Mouse (Mus musculus): ENCODE results near the gene Anks1b. TPM values are rescaled to one million over a fixed set of nuclear protein-coding genes. Genes with fewer than 3 reads are reported as not detected.
"Not testable (repeated sequence)": the region's sequence is repeated elsewhere in the genome, so short reads cannot be mapped to it uniquely, and the experiment has no call there.

The Anks1b gene
- polyA plus RNA-seq, 1 experiment from 2014 or later, result 2.9 TPM

DNA sequence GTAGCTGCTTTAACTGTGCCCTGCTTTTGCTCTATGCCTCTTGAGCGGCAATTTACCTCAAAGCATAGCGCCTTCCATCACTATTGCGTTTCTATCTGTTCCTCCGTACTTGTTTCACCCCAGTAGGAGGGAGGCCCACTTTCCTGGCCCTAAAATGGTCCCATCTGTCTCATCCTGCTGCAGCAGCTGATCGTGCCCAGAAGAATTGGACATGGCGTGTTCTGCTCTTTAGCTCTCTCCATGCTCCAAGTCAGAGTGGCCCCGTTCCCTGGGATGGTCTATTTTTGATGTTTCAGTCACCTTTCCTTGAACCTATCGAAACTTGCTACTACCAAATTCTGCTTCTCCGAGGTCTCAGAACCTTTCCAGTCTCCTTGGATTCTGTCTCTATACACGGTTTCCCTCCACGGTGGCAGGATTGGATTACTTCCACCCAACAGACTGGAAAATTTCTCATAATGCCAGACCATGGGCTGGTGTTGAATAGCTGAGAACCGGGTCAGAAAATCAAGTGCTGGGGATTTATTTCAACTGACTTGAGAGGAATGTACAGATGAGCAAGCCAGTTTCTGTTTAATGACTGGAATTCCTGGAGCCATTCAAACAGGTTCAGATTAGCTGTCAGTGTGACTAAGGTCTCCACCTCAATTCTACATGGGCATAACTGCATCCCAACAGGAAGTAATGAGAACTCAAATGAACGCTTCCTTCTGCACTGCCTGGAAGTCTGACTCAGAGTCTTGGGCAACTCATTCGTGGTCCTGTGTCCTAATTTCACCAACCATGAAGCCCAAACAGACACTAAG lies 726.6 kb downstream of the Anks1b start:
- WGBS, result 81% methylated on average over 14 of the region's 14 CpGs
- Histone ChIP-seq H3K9me3 (no peaks in the 10 kb centered on the region), H3K4me3 (no peak overlapping the region), H3K9ac (no peak overlapping the region), H3K27ac (no peak overlapping the region), H3K36me3 (no peaks in the 10 kb centered on the region), H3K4me2 (no peak overlapping the region), H3K4me1 (0 out of 2 replicates have a peak, but pooled peaks cover 3% of the 10 kb centered on the region), H3K27me3 (no peaks in the 10 kb centered on the region)
- no peak for ATAC-seq (ENCODE audit: insufficient number of reproducible peaks, low FRiP score, low TSS enrichment, low read depth)

DNA sequence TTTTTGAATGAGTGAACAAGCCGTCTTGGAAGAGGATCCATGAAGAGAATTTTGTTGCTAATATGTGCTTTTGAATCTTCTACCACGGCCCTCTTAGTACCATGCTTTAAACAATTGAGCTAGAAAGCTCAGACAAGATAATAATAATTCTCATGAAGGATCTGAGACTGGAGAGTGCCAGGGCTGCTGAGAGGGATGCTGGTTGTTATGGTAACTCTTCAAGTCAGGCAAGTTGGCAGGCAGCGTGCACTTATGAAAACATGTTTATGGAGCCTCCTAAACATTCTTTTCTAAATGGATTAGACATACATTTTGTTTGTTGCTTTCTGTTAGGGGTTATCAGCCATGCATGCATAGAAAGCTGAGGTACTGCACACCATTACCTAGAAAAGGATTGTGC lies 734.3 kb downstream of the Anks1b start:
- no peaks in the 10 kb centered on the region for H3K4me1 ChIP-seq
- WGBS, result 73% methylated on average over 3 of the region's 3 CpGs

DNA sequence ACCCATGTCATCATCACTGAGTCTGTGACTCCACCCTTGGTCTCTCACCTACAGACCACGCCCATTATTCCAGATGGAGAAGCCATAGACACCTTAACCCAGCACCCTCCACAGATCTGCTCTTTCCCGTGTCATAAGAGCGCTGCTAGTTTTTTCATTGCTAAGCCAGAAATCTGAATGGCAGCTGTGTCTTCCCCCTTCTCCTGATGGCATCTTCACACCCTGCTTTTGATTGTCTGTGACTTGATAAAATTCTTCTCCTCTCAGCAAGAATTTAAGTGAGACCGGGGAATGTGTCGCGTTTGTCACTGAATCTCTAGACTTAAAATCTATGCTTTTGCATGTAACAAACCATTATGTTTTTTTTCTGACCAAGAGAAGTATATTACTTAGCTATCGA lies 736.1 kb downstream of the Anks1b start:
- H3K4me3 ChIP-seq, result no peak overlapping the region
- 83% methylated on average over 7 of the region's 7 CpGs for WGBS
- ATAC-seq (ENCODE audit: insufficient number of reproducible peaks, low FRiP score, low TSS enrichment, low read depth), result no peak
- no peak overlapping the region for H3K4me2 ChIP-seq
- no peaks in the 10 kb centered on the region for H3K27me3 ChIP-seq
- no peaks in the 10 kb centered on the region for H3K9me3 ChIP-seq
- no peaks in the 10 kb centered on the region for H3K4me1 ChIP-seq
- no peaks in the 10 kb centered on the region for H3K36me3 ChIP-seq
- no peak overlapping the region for H3K27ac ChIP-seq
- no peak overlapping the region for H3K9ac ChIP-seq

More for the DNA sequence above, 734.3 kb downstream of the Anks1b start:
- no peak for ATAC-seq (ENCODE audit: insufficient number of reproducible peaks, low FRiP score, low TSS enrichment, low read depth)
- H3K9me3 ChIP-seq, result no peaks in the 10 kb centered on the region
- H3K4me3 ChIP-seq, result no peak overlapping the region
- no peak overlapping the region for H3K27ac ChIP-seq
- no peaks in the 10 kb centered on the region for H3K27me3 ChIP-seq
- H3K9ac ChIP-seq, result no peak overlapping the region
- no peak overlapping the region for H3K4me2 ChIP-seq
- H3K36me3 ChIP-seq, result no peaks in the 10 kb centered on the region

DNA sequence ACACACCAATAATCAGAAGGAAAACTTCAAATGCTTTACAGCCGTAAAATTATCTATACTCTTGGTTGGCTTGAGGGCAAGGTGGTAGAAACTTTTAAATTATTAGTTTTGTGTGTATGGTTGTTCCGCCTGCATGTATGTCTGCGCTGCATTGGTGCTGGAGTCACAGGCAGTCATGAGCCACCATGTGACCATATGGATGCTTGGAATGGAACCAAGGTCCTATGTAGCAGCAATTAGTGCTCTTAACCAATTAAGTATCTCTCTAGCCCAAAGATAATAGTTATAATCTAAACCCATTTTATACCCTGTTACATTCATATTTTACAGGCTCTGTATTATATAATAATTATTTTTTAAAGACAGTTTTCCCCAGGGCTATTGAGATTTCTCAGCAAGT lies 739.7 kb downstream of the Anks1b start:
- no peak overlapping the region for H3K9ac ChIP-seq
- H3K36me3 ChIP-seq, result no peaks in the 10 kb centered on the region
- H3K27me3 ChIP-seq, result no peaks in the 10 kb centered on the region
- 87% methylated on average over 3 of the region's 3 CpGs for WGBS
- no peak overlapping the region for H3K4me2 ChIP-seq
- no peak overlapping the region for H3K27ac ChIP-seq
- H3K4me1 ChIP-seq, result no peaks in the 10 kb centered on the region
- ATAC-seq (ENCODE audit: insufficient number of reproducible peaks, low FRiP score, low TSS enrichment, low read depth), result no peak
- no peaks in the 10 kb centered on the region for H3K9me3 ChIP-seq
- H3K4me3 ChIP-seq, result no peak overlapping the region

DNA sequence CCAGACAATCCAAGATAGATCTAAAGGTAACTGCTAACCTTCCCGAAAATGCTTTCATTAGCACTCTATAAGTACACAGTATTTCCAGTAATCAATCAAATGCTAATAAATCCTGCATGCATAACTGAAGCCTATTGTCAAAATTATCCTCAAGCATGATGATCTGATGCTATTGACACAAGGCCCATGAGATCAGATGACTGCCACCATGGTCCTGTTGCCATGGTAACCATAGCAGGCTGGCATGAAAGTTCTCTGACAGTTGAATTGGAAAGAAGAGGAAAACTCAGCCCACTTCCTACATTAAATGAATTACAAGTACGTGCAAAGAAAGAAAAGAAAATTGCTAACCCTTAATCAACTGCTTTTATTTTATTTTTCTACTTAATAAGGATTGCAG lies 741.9 kb downstream of the Anks1b start:
- no peak overlapping the region for H3K9ac ChIP-seq
- H3K27me3 ChIP-seq, result no peaks in the 10 kb centered on the region
- ATAC-seq (ENCODE audit: insufficient number of reproducible peaks, low FRiP score, low TSS enrichment, low read depth), result no peak
- H3K4me3 ChIP-seq, result no peak overlapping the region
- no peaks in the 10 kb centered on the region for H3K9me3 ChIP-seq
- WGBS, result 81% methylated on average over 2 of the region's 2 CpGs
- H3K36me3 ChIP-seq, result no peaks in the 10 kb centered on the region
- no peak overlapping the region for H3K27ac ChIP-seq
- no peaks in the 10 kb centered on the region for H3K4me1 ChIP-seq
- H3K4me2 ChIP-seq, result no peak overlapping the region

DNA sequence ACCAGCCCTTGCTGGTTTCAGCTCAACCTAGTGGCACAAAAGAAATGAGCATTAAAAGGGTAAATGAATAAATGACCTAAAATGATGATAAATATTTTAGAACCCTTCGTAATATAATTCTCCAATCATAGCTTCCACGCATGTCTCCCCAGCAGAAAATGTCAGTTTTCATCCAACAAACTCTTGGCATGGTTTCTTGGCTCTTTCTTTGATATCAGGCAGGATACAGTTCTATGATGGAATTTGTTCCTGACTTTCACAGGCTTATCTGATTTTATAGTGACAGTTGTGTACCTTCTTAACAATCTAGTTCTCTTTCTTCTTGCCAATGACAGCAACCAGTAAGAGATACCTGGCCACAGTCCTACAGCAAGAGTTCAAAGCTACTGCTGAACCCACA lies 743.3 kb downstream of the Anks1b start:
- H3K4me3 ChIP-seq, result no peak overlapping the region
- H3K27ac ChIP-seq, result no peak overlapping the region
- H3K9me3 ChIP-seq, result no peaks in the 10 kb centered on the region
- WGBS, result 69% methylated on average over 2 of the region's 2 CpGs
- H3K9ac ChIP-seq, result no peak overlapping the region
- no peaks in the 10 kb centered on the region for H3K27me3 ChIP-seq
- no peaks in the 10 kb centered on the region for H3K4me1 ChIP-seq
- ATAC-seq (ENCODE audit: insufficient number of reproducible peaks, low FRiP score, low TSS enrichment, low read depth), result no peak
- no peaks in the 10 kb centered on the region for H3K36me3 ChIP-seq
- H3K4me2 ChIP-seq, result no peak overlapping the region

DNA sequence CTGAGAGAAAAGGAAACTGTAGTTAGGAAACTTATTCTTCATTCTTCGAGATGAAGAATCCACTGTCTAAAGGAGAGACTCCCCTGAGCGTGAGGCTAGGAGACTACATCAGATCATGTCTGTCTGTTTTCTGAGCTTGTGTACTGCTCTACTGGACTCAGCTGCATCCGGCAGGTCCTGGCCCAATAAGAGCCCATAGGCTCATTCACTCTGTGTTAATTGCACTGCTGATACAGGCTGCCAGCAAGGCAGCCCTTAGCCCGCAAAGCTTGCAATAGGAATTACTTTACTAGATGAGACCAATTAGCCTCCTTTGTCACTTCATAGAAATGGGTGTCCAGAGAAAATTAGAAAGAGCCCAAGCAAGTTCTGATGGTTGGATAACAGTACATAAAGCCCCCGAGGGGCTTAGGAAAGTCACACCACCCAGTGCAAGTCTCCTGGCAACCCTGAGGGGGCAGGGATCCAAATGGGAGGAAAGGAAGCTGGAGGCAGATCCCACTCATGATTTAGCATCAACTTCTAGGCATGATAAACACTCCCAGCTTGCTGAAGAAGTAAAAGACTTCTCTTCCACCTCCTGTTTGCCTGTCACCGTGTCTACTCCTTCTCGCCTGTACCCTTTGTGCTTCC lies 744.5 kb downstream of the Anks1b start:
- ATAC-seq (ENCODE audit: insufficient number of reproducible peaks, low FRiP score, low TSS enrichment, low read depth), result no peak
- no peaks in the 10 kb centered on the region for H3K36me3 ChIP-seq
- WGBS, result 76% methylated on average over 7 of the region's 7 CpGs

DNA sequence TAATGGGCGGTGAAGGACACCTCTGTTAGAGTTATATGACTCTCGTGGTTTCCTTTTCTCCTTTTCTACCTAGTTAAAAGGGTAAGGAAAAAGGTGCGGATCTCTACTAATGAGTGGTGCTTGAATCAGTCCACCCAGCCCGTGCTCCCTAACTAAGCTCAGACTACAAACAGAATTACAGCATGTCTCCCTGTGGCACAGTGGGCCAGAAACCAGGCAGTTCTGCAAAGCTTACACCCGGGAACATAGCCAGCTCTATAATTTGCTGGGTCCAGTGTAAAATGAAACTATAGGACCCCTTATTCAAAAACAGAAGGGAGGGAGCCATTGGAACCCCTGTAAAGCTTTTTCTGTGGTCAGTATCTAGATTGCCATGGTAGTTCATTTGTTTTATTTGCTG lies 754.2 kb downstream of the Anks1b start:
- Histone ChIP-seq H3K36me3 (no peaks in the 10 kb centered on the region), H3K9ac (no peak overlapping the region), H3K4me2 (no peak overlapping the region), H3K4me3 (no peak overlapping the region), H3K27ac (no peak overlapping the region), H3K27me3 (no peaks in the 10 kb centered on the region), H3K9me3 (no peaks in the 10 kb centered on the region), H3K4me1 (no peaks in the 10 kb centered on the region; the same call in 1 of the 2 replicates)
- no peak for ATAC-seq (ENCODE audit: insufficient number of reproducible peaks, low FRiP score, low TSS enrichment, low read depth)
- 54% methylated on average over 5 of the region's 5 CpGs for WGBS

More for the DNA sequence above, 744.5 kb downstream of the Anks1b start:
- H3K4me3 ChIP-seq, result no peak overlapping the region
- no peak overlapping the region for H3K27ac ChIP-seq
- H3K9ac ChIP-seq, result no peak overlapping the region
- no peaks in the 10 kb centered on the region for H3K9me3 ChIP-seq
- H3K4me2 ChIP-seq, result no peak overlapping the region
- no peaks in the 10 kb centered on the region for H3K4me1 ChIP-seq
- no peaks in the 10 kb centered on the region for H3K27me3 ChIP-seq

DNA sequence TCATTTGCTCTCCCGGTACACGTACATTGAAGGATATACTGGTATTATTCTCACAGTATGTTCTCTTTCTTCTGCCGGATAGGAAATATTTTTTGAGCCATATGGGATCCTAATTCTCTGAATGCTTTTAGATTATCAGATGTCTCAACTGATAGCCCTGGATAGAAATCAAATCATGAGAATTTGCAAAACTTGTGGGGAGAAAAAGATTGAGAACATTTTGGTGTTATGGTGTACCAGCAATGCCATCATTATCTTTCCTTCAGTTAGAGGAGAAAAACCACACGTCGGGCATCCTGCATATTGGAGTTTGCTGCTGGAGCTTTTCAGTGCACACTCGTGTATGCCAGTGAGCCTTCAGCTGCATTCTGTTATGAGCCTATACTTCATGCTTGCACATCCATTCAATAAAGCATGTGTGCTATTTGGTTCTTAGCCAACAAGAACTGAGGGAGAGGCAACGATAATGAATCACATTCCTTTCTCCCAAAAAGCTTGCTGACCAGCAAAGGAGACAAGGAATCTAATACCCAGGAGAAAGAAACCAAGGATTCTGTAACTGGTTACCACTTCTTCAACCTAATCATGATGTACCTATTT lies 756.9 kb downstream of the Anks1b start:
- Histone ChIP-seq H3K27ac (no peak overlapping the region), H3K9me3 (no peaks in the 10 kb centered on the region), H3K36me3 (no peaks in the 10 kb centered on the region), H3K4me2 (no peak overlapping the region), H3K4me3 (no peak overlapping the region), H3K4me1 (no peaks in the 10 kb centered on the region; the same call in 1 of the 2 replicates), H3K9ac (no peak overlapping the region), H3K27me3 (no peaks in the 10 kb centered on the region)
- ATAC-seq (ENCODE audit: insufficient number of reproducible peaks, low FRiP score, low TSS enrichment, low read depth), result no peak
- WGBS, result 65% methylated on average over 7 of the region's 7 CpGs

DNA sequence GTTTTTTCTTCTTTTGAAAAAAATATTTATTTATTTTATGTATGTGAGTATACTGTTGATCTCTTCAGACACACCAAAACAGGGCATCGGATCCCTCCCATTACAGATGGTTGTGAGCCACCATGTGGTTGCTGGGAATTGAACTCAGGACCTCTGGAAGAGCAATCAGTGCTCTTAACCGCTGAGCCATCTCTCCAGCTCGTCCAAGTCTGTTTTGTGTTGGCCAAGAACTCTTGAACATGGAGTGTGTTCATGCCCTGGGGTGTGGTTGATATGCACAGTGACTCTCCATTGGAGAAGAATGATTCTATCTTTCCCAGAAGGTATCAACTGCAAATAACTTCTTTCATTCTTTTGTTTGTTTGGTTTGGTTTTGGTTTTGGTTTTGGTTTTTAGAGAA lies 757.5 kb downstream of the Anks1b start:
- WGBS, result 77% methylated on average over 3 of the region's 3 CpGs

DNA sequence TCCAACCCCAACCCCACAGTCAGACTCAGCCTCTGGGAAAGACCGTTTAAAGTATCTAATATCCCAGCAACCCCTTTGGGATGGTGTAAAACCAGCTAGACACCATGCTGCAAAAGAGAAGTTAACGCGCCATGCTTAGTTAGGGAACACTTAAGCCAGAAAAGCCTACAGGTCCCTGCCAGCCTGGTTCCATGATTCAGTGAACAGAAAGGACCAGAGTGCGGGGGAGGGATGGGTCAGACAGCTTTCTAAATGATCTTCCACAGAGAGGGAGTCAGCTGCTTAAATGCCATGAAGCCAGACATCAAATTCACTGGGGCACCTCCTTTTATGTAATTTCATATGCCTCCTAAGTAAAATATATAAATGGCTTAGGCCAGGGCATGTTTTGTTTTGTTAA lies 764.0 kb downstream of the Anks1b start:
- no peaks in the 10 kb centered on the region for H3K27me3 ChIP-seq
- no peak overlapping the region for H3K9ac ChIP-seq
- 67% methylated on average over 4 of the region's 4 CpGs for WGBS
- no peaks in the 10 kb centered on the region for H3K36me3 ChIP-seq
- H3K4me2 ChIP-seq, result no peak overlapping the region
- no peak overlapping the region for H3K27ac ChIP-seq
- H3K9me3 ChIP-seq, result no peaks in the 10 kb centered on the region
- H3K4me1 ChIP-seq, result no peaks in the 10 kb centered on the region
- ATAC-seq (ENCODE audit: insufficient number of reproducible peaks, low FRiP score, low TSS enrichment, low read depth), result no peak
- no peak overlapping the region for H3K4me3 ChIP-seq

More for the DNA sequence above, 757.5 kb downstream of the Anks1b start:
- not testable (repeated sequence) for H3K27ac ChIP-seq; H3K9ac ChIP-seq; H3K9me3 ChIP-seq; H3K27me3 ChIP-seq; ATAC-seq (ENCODE audit: insufficient number of reproducible peaks, low FRiP score, low TSS enrichment, low read depth); H3K4me1 ChIP-seq; H3K4me3 ChIP-seq; H3K4me2 ChIP-seq; H3K36me3 ChIP-seq

DNA sequence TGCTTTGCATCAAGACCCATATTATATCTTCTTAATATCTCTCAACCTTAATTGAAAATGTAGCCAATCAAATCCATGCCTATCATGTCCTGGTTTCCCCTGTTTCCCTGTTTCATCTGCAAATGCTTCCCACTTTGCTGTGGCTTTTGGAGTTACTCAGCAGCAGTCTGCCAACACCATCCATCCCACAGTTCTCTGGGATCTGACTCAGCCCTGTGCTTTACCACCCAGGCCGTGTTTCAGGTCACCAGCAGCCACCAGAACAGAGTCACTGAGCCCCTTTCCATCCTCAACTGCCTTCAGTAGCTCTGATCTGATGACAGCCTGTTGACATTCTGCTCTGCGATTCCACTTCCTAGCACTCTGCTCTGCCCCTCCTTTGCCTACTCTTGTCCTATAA lies 776.4 kb downstream of the Anks1b start:
- Histone ChIP-seq H3K27me3 (no peaks in the 10 kb centered on the region), H3K4me2 (no peak overlapping the region), H3K36me3 (no peaks in the 10 kb centered on the region), H3K4me1 (no peaks in the 10 kb centered on the region), H3K27ac (no peak overlapping the region), H3K4me3 (no peak overlapping the region), H3K9ac (no peak overlapping the region), H3K9me3 (no peaks in the 10 kb centered on the region)
- ATAC-seq (ENCODE audit: insufficient number of reproducible peaks, low FRiP score, low TSS enrichment, low read depth), result no peak
- WGBS, result 67% methylated on average over 2 of the region's 2 CpGs
